Mouse (Mus musculus) skeletal muscle tissue, adult 2 months (tissue): ENCODE measurements at regions not wholly inside any gene's neighbourhood (a gene's known extent, or its start where the extent isn't known, plus 50 kb on each side); places are given as distances from the start of the nearest gene placed in this dataset.

Experiments used
- DNase-seq: peaks from one replicate; pipeline ENCODE4 v3.0.0-alpha.2; 2012; ENCODE audit warnings: low read depth, low spot score

DNA sequence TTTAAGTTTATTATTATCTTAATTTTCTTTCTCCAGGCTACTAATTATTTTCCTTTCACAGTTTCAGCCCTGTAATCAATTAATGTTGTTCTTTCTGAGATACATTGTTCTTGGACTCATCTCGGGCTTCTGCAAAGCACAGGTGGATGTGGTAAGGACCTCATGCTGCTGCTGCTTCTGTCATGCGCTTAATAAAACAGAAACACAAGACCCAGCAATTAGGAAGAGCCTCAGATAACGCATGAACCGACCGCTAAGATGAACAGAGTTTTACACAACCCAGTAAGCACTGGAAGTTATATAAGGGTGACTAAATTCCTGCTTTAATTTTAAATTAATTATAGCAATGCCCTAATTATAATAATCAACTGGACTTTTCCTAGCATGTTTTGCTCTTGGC lies 70.7 kb upstream of the Gk2 start:
- DNase-seq, result no peak
